Mouse (Mus musculus) stomach, postnatal 0 days (tissue): Measurements from ENCODE around the gene Pgs1.

Source experiments
- CTCF ChIP-seq: IDR thresholded peaks from 2 replicates; pipeline ENCODE4 v1.5.1; 2016; ENCODE audit warnings: antibody characterized with exemption, low read depth, mild to moderate bottlenecking, moderate library complexity
- EP300 ChIP-seq: optimal IDR thresholded peaks from 2 replicates; pipeline ENCODE3; 2016; ENCODE audit warnings: antibody characterized with exemption

GRCm38 (mm10) chr11:117964294-117964693 lies 21.8 kb upstream of the Pgs1 start:
- no peak for TF ChIP-seq CTCF
- no peak for TF ChIP-seq EP300
